Mouse (Mus musculus) CH12.LX (cell line): ENCODE measurements around the gene Ankrd61. TPM values are rescaled to one million over a fixed set of nuclear protein-coding genes. Genes with fewer than 3 reads are reported as not detected.

Experiments
- DNase-seq: peaks from one replicate; pipeline ENCODE4 v3.0.0-alpha.2; 2013; ENCODE audit errors: extremely low read depth
- H3K27ac ChIP-seq: 2 replicates; pipeline ENCODE4 v1.5.1; 2012; ENCODE audit warnings: low read depth, mild to moderate bottlenecking, control low read depth, moderate library complexity; ENCODE audit not compliant: insufficient read depth
- H3K27me3 ChIP-seq: replicated peaks from 2 replicates; pipeline ENCODE3; 2012; ENCODE audit warnings: inconsistent platforms
- H3K36me3 ChIP-seq, 2 experiments: replicated peaks in 1 of 2; 2 replicates each; pipeline versions ENCODE3 to v1.6.1; 2012; ENCODE audit warnings: inconsistent platforms in 1 of 2, low read length in 1 of 2, mild to moderate bottlenecking in 1 of 2, mixed read lengths in 1 of 2, moderate library complexity in 1 of 2; ENCODE audit not compliant: control insufficient read depth in 1 of 2, insufficient read depth in 1 of 2
- H3K4me1 ChIP-seq, 2 experiments: 2 replicates each; pipeline ENCODE4 v1.6.1; 2012; ENCODE audit warnings: inconsistent platforms in 1 of 2, moderate library complexity in 1 of 2; ENCODE audit not compliant: insufficient read depth in 2 of 2, control insufficient read depth in 1 of 2
- H3K4me2 ChIP-seq: 2 replicates; pipeline ENCODE4 v1.6.1; 2012; ENCODE audit warnings: low read depth, mild to moderate bottlenecking, control low read depth; ENCODE audit not compliant: poor library complexity, insufficient read depth, severe bottlenecking
- H3K4me3 ChIP-seq, 3 experiments: fragments of 150-350 bp in 1 of 3; sonication (generic) in 1 of 3; replicated peaks in 1 of 3; 2 replicates each; pipeline versions ENCODE3 to v1.5.1; 2011 to 2012; ENCODE audit warnings: low read depth in 2 of 3, low read length in 2 of 3, mild to moderate bottlenecking in 2 of 3, moderate library complexity in 2 of 3, control low read depth in 1 of 3, improper control_type of control experiment in 1 of 3, inconsistent platforms in 1 of 3, mixed read lengths in 1 of 3; ENCODE audit not compliant: poor library complexity in 1 of 3
- H3K79me2 ChIP-seq: replicated peaks from 2 replicates; pipeline ENCODE4 v1.6.1; 2012; ENCODE audit warnings: mild to moderate bottlenecking, moderate library complexity; ENCODE audit not compliant: control insufficient read depth, poor library complexity, insufficient read depth, severe bottlenecking; ENCODE audit errors: extremely low read depth
- H3K9ac ChIP-seq: 2 replicates; pipeline ENCODE4 v1.6.1; 2012; ENCODE audit warnings: low read depth, mild to moderate bottlenecking, control low read depth, moderate library complexity; ENCODE audit not compliant: insufficient read depth
- H3K9me3 ChIP-seq: replicated peaks from 2 replicates; pipeline ENCODE3; 2012; ENCODE audit warnings: low read length, inconsistent platforms, mixed read lengths
- CHD1 ChIP-seq: IDR thresholded peaks from 2 replicates; pipeline ENCODE4 v1.6.1; 2012; ENCODE audit warnings: low read depth, low read length, improper control_type of control experiment, inconsistent platforms
- CHD2 ChIP-seq: IDR thresholded peaks from 2 replicates; pipeline ENCODE4 v1.6.1; 2011; ENCODE audit warnings: low read length, improper control_type of control experiment
- CTCF ChIP-seq, 2 experiments: IDR thresholded peaks in 1 of 2; conservative IDR thresholded peaks in 1 of 2; 2 replicates each; pipeline ENCODE4 v1.5.1; 2011 to 2012; ENCODE audit warnings: low read depth in 2 of 2, low read length in 2 of 2, improper control_type of control experiment in 1 of 2, inconsistent platforms in 1 of 2, mild to moderate bottlenecking in 1 of 2, moderate library complexity in 1 of 2
- ETS1 ChIP-seq: conservative IDR thresholded peaks from 2 replicates; pipeline ENCODE4 v1.6.1; 2012; ENCODE audit warnings: low read depth, mild to moderate bottlenecking, inconsistent platforms, low read length, improper control_type of control experiment, moderate library complexity
- HCFC1 ChIP-seq: IDR thresholded peaks from 2 replicates; pipeline ENCODE4 v1.6.1; 2012; ENCODE audit warnings: low read depth, mild to moderate bottlenecking, inconsistent platforms, low read length, improper control_type of control experiment
- IRF4 ChIP-seq: IDR thresholded peaks from 2 replicates; pipeline ENCODE4 v1.6.1; 2014; ENCODE audit warnings: low read depth, mild to moderate bottlenecking, inconsistent platforms, low read length, improper control_type of control experiment
- JUND ChIP-seq: conservative IDR thresholded peaks from 2 replicates; pipeline ENCODE4 v1.6.1; 2011; ENCODE audit warnings: low read depth, low read length, improper control_type of control experiment
- KAT2A ChIP-seq: IDR thresholded peaks from 2 replicates; pipeline ENCODE4 v1.6.1; 2012; ENCODE audit warnings: low read length, improper control_type of control experiment, inconsistent platforms; ENCODE audit not compliant: insufficient replicate concordance
- MAX ChIP-seq: IDR thresholded peaks from 2 replicates; pipeline ENCODE4 v1.6.1; 2011; ENCODE audit warnings: low read length, improper control_type of control experiment
- NELFE ChIP-seq: IDR thresholded peaks from 2 replicates; pipeline ENCODE4 v1.6.1; 2011; ENCODE audit warnings: low read depth, low read length, improper control_type of control experiment
- NRF1 ChIP-seq: IDR thresholded peaks from 2 replicates; pipeline ENCODE4 v1.6.1; 2014; ENCODE audit warnings: low read depth, mild to moderate bottlenecking, inconsistent platforms, low read length, improper control_type of control experiment, moderate library complexity
- PAX5 ChIP-seq: IDR thresholded peaks from 2 replicates; pipeline ENCODE4 v1.6.1; 2012; ENCODE audit warnings: low read length, inconsistent platforms, mixed read lengths
- RAD21 ChIP-seq: IDR thresholded peaks from 2 replicates; pipeline ENCODE4 v1.6.1; 2011; ENCODE audit warnings: low read depth, mild to moderate bottlenecking, low read length, improper control_type of control experiment, moderate library complexity
- RCOR1 ChIP-seq: conservative IDR thresholded peaks from 2 replicates; pipeline ENCODE4 v1.6.1; 2012; ENCODE audit warnings: low read depth, mild to moderate bottlenecking, inconsistent platforms, low read length, improper control_type of control experiment
- SIN3A ChIP-seq: IDR thresholded peaks from 2 replicates; pipeline ENCODE4 v1.6.1; 2012; ENCODE audit warnings: low read length, improper control_type of control experiment, inconsistent platforms
- SMC3 ChIP-seq: IDR thresholded peaks from 2 replicates; pipeline ENCODE4 v1.6.1; 2011; ENCODE audit warnings: low read depth, low read length, improper control_type of control experiment
- TBP ChIP-seq: conservative IDR thresholded peaks from 2 replicates; pipeline ENCODE4 v1.6.1; 2011; ENCODE audit warnings: low read depth, low read length, improper control_type of control experiment
- TCF12 ChIP-seq: IDR thresholded peaks from 2 replicates; pipeline ENCODE4 v1.6.1; 2014; ENCODE audit warnings: low read depth, mild to moderate bottlenecking, inconsistent platforms, low read length, improper control_type of control experiment
- UBTF ChIP-seq: IDR thresholded peaks from 2 replicates; pipeline ENCODE4 v1.6.1; 2012; ENCODE audit warnings: low read depth, mild to moderate bottlenecking, inconsistent platforms, low read length, improper control_type of control experiment, moderate library complexity
- ZC3H11A ChIP-seq: IDR thresholded peaks from 2 replicates; pipeline ENCODE4 v1.6.1; 2012; ENCODE audit warnings: low read depth, mild to moderate bottlenecking, inconsistent platforms, low read length, improper control_type of control experiment
- ZNF384 ChIP-seq: IDR thresholded peaks from 2 replicates; pipeline ENCODE4 v1.6.1; 2012; ENCODE audit warnings: low read depth, low read length, improper control_type of control experiment, inconsistent platforms
- dilution Hi-C: fragments of 300-500 bp; cut with MboI; formaldehyde crosslinking; loops from 2 replicates; pipeline ENCODE4 v1.14.3; 2020; ENCODE audit warnings: low sequenced_read_pairs; ENCODE audit not compliant: extremely low pct_unique_long_range_greater_than_20kb, extremely low pct_ligation_motif_present
- in situ Hi-C: fragments of 300-500 bp; cut with MboI; formaldehyde crosslinking; loops from 3 replicates; pipeline ENCODE4 v1.14.3; 2019; ENCODE audit warnings: low sequenced_read_pairs, low pct_ligation_motif_present, low pct_unique_long_range_greater_than_20kb, mixed read lengths
- polyA plus RNA-seq: library from polyadenylated mRNA; unstranded; fragments of >175 nt; gene quantifications from 2 replicates; pipeline ENCODE4 v1.2.1, GENCODE M21; 2012; ENCODE audit warnings: low read depth; ENCODE audit not compliant: insufficient read length
- total RNA-seq, 2 experiments: library from RNA; depleted of rRNA; stranded (reverse); fragments of 300-350 nt in 1 of 2; fragments of >200 nt in 1 of 2; gene quantifications; 2 replicates each; pipeline ENCODE4 v1.2.3; 2012 to 2014

Ankrd61 gene
- total and polyA plus RNA-seq, 3 experiments: 0.08 to 0.50 TPM; not detected in 1

- in situ Hi-C loops: no loop called here
- dilution Hi-C loops: no loop called here
- no peaks in the 10 kb centered on the region for H3K4me1 ChIP-seq
These were observed 36.4 kb upstream of the Ankrd61 start for GRCm38 (mm10) chr5:143933875-143934274.

DNA sequence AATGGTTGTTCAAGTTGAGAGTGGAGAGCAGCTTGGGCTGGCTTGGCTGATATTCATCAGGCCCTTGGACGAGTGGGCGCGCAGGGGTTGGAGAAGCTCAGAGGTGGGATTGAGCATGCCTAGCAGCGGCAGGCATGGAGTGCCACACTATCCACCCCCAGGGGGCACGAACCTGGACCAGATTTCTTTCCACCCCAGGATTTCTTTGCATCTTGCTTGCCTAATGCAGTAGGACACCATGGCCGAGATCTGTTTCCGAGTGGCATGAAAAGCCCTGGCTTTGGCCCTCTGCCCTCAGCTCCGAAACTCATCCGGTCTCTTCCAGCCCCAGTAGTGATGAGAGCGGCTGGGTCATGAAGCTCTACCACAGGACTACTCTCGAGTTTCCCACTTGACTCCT, 35.9 kb upstream of the Ankrd61 start:
- H3K9me3 ChIP-seq: no peaks in the 10 kb centered on the region
- no peak overlapping the region for H3K4me2 ChIP-seq
- no peak overlapping the region for H3K4me3 ChIP-seq
- no peak for TF ChIP-seq HCFC1
- no peak for TF ChIP-seq SMC3
- TF ChIP-seq CHD1: no peak
- TF ChIP-seq ETS1: no peak
- no peak for TF ChIP-seq TBP
- TF ChIP-seq MAX: no peak
- no peak for TF ChIP-seq NRF1
- TF ChIP-seq IRF4: no peak
- no peak overlapping the region for H3K9ac ChIP-seq
- in situ Hi-C loops: no loop called here
- no peak overlapping the region for H3K27ac ChIP-seq
- no peaks in the 10 kb centered on the region for H3K79me2 ChIP-seq
- DNase-seq: no peak
- H3K27me3 ChIP-seq: no peaks in the 10 kb centered on the region
- no peaks in the 10 kb centered on the region for H3K4me1 ChIP-seq
- peaks cover 33 to 50% of the 10 kb centered on the region in 2 experiments for H3K36me3 ChIP-seq
- dilution Hi-C loops: no loop called here

More at GRCm38 (mm10) chr5:143933875-143934274, 36.4 kb upstream of the Ankrd61 start:
- Histone ChIP-seq H3K36me3 (peaks cover 30 to 45% of the 10 kb centered on the region in 2 experiments), H3K9ac (no peak overlapping the region), H3K27ac (no peak overlapping the region), H3K27me3 (no peaks in the 10 kb centered on the region), H3K79me2 (no peaks in the 10 kb centered on the region), H3K4me3 (no peak overlapping the region), H3K4me2 (no peak overlapping the region), H3K9me3 (no peaks in the 10 kb centered on the region)
- peak; percentile 12 for DNase-seq
- TF ChIP-seq NELFE: no peak
- no peak for TF ChIP-seq KAT2A
- TF ChIP-seq RAD21: peak; percentile 42
- no peak for TF ChIP-seq TCF12
- TF ChIP-seq CTCF (conservative IDR thresholded peaks at IDR 0.05 in 1 of 2, IDR thresholded peaks at IDR 0.05 in 1 of 2; ENCODE audit: low read depth in 2 of 2, low read length in 2 of 2): peak in 1 of 2 experiments; percentile 44; a peak in 2 of 4 replicates
- TF ChIP-seq SMC3: peak; percentile 15; the same call in 1 of the 2 replicates
- TF ChIP-seq TBP: no peak
- no peak for TF ChIP-seq ZNF384
- no peak for TF ChIP-seq PAX5
- TF ChIP-seq RCOR1: no peak
- TF ChIP-seq NRF1: no peak
- no peak for TF ChIP-seq CHD2
- no peak for TF ChIP-seq SIN3A
- TF ChIP-seq JUND: no peak
- TF ChIP-seq UBTF: no peak
- no peak for TF ChIP-seq ZC3H11A
